Mouse (Mus musculus): Measurements from ENCODE around the gene Xdh. TPM values are rescaled to one million over a fixed set of nuclear protein-coding genes. Genes with fewer than 3 reads are reported as not detected.

Gene Xdh
- polyA plus RNA-seq, 1 experiment from 2014 or later, result 0.12 TPM

GRCm38 (mm10) chr17:73933616-73934015 lies 16.4 kb downstream of the Xdh start:
- DNase-seq (ENCODE audit: low spot score), result no peak
- no peak for ATAC-seq (replicated peaks; ENCODE audit: low FRiP score)
- Histone ChIP-seq H3K9me3 (ENCODE audit: control insufficient read depth, low read length) (no peaks in the 10 kb centered on the region), H3K36me3 (ENCODE audit: control insufficient read depth, insufficient read depth, low read length) (no peaks in the 10 kb centered on the region), H3K27ac (ENCODE audit: low read depth, low read length) (no peak overlapping the region), H3K27me3 (replicated peaks; ENCODE audit: control insufficient read depth, insufficient read depth, low read length) (no peaks in the 10 kb centered on the region), H3K4me1 (replicated peaks; ENCODE audit: control insufficient read depth, insufficient read depth, low read length) (no peaks in the 10 kb centered on the region), H3K4me2 (no peak overlapping the region), H3K4me3 (ENCODE audit: low read depth, low read length) (no peak overlapping the region), H3K9ac (ENCODE audit: low read depth, low read length) (no peak overlapping the region)
- WGBS, result 75% methylated on average over 4 of the region's 4 CpGs

GRCm38 (mm10) chr17:73932497-73933059 lies 17.4 kb downstream of the Xdh start:
- no peaks in the 10 kb centered on the region for H3K36me3 ChIP-seq (ENCODE audit: control insufficient read depth, insufficient read depth, low read length)
- H3K27ac ChIP-seq (ENCODE audit: low read depth, low read length), result no peak overlapping the region
- no peaks in the 10 kb centered on the region for H3K9me3 ChIP-seq (ENCODE audit: control insufficient read depth, low read length)
- H3K4me1 ChIP-seq (replicated peaks; ENCODE audit: control insufficient read depth, insufficient read depth, low read length), result no peaks in the 10 kb centered on the region
- 62% methylated on average over 4 of the region's 4 CpGs for WGBS
- no peak overlapping the region for H3K4me2 ChIP-seq
- H3K27me3 ChIP-seq (replicated peaks; ENCODE audit: control insufficient read depth, insufficient read depth, low read length), result no peaks in the 10 kb centered on the region
- no peak overlapping the region for H3K4me3 ChIP-seq (ENCODE audit: low read depth, low read length)
- no peak for ATAC-seq (replicated peaks; ENCODE audit: low FRiP score)
- H3K9ac ChIP-seq (ENCODE audit: low read depth, low read length), result no peak overlapping the region
- DNase-seq (ENCODE audit: low spot score), result no peak

- no peak for DNase-seq (ENCODE audit: low spot score)
- Histone ChIP-seq H3K4me1 (replicated peaks; ENCODE audit: control insufficient read depth, insufficient read depth, low read length) (no peaks in the 10 kb centered on the region), H3K9ac (ENCODE audit: low read depth, low read length) (no peak overlapping the region), H3K27me3 (replicated peaks; ENCODE audit: control insufficient read depth, insufficient read depth, low read length) (no peaks in the 10 kb centered on the region), H3K4me2 (no peak overlapping the region), H3K4me3 (ENCODE audit: low read depth, low read length) (no peak overlapping the region), H3K27ac (ENCODE audit: low read depth, low read length) (no peak overlapping the region), H3K9me3 (ENCODE audit: control insufficient read depth, low read length) (no peaks in the 10 kb centered on the region), H3K36me3 (ENCODE audit: control insufficient read depth, insufficient read depth, low read length) (no peaks in the 10 kb centered on the region)
- ATAC-seq (replicated peaks; ENCODE audit: low FRiP score), result no peak
- 77% methylated on average over 8 of the region's 8 CpGs for WGBS
These were observed 30.5 kb downstream of the Xdh start for GRCm38 (mm10) chr17:73919520-73919919.

GRCm38 (mm10) chr17:73918944-73919381 lies 31.0 kb downstream of the Xdh start:
- 67% methylated on average over 7 of the region's 7 CpGs for WGBS
- H3K4me1 ChIP-seq (replicated peaks; ENCODE audit: control insufficient read depth, insufficient read depth, low read length), result no peaks in the 10 kb centered on the region
- ATAC-seq (replicated peaks; ENCODE audit: low FRiP score), result no peak

GRCm38 (mm10) chr17:73918138-73918537 lies 31.9 kb downstream of the Xdh start:
- no peak overlapping the region for H3K9ac ChIP-seq (ENCODE audit: low read depth, low read length)
- H3K36me3 ChIP-seq (ENCODE audit: control insufficient read depth, insufficient read depth, low read length), result no peaks in the 10 kb centered on the region
- no peaks in the 10 kb centered on the region for H3K27me3 ChIP-seq (replicated peaks; ENCODE audit: control insufficient read depth, insufficient read depth, low read length)
- H3K4me2 ChIP-seq, result no peak overlapping the region
- H3K27ac ChIP-seq (ENCODE audit: low read depth, low read length), result no peak overlapping the region
- H3K9me3 ChIP-seq (ENCODE audit: control insufficient read depth, low read length), result no peaks in the 10 kb centered on the region
- H3K4me1 ChIP-seq (replicated peaks; ENCODE audit: control insufficient read depth, insufficient read depth, low read length), result no peaks in the 10 kb centered on the region
- ATAC-seq (replicated peaks; ENCODE audit: low FRiP score), result no peak
- 82% methylated on average over 3 of the region's 3 CpGs for WGBS
- H3K4me3 ChIP-seq (ENCODE audit: low read depth, low read length), result no peak overlapping the region
- DNase-seq (ENCODE audit: low spot score), result no peak

More at GRCm38 (mm10) chr17:73918944-73919381, 31.0 kb downstream of the Xdh start:
- Histone ChIP-seq H3K9ac (ENCODE audit: low read depth, low read length) (no peak overlapping the region), H3K27ac (ENCODE audit: low read depth, low read length) (no peak overlapping the region), H3K36me3 (ENCODE audit: control insufficient read depth, insufficient read depth, low read length) (no peaks in the 10 kb centered on the region), H3K27me3 (replicated peaks; ENCODE audit: control insufficient read depth, insufficient read depth, low read length) (no peaks in the 10 kb centered on the region), H3K4me3 (ENCODE audit: low read depth, low read length) (no peak overlapping the region), H3K4me2 (no peak overlapping the region), H3K9me3 (ENCODE audit: control insufficient read depth, low read length) (no peaks in the 10 kb centered on the region)
- DNase-seq (ENCODE audit: low spot score), result no peak

- H3K27me3 ChIP-seq (replicated peaks; ENCODE audit: control insufficient read depth, insufficient read depth, low read length), result no peaks in the 10 kb centered on the region
- H3K9me3 ChIP-seq (ENCODE audit: control insufficient read depth, low read length), result no peaks in the 10 kb centered on the region
- H3K4me1 ChIP-seq (replicated peaks; ENCODE audit: control insufficient read depth, insufficient read depth, low read length), result no peaks in the 10 kb centered on the region
- no peak overlapping the region for H3K4me3 ChIP-seq (ENCODE audit: low read depth, low read length)
- no peak overlapping the region for H3K4me2 ChIP-seq
- ATAC-seq (replicated peaks; ENCODE audit: low FRiP score), result no peak
- no peak overlapping the region for H3K9ac ChIP-seq (ENCODE audit: low read depth, low read length)
- no peak for DNase-seq (ENCODE audit: low spot score)
- WGBS, result 75% methylated on average over 5 of the region's 5 CpGs
- H3K27ac ChIP-seq (ENCODE audit: low read depth, low read length), result no peak overlapping the region
- H3K36me3 ChIP-seq (ENCODE audit: control insufficient read depth, insufficient read depth, low read length), result no peaks in the 10 kb centered on the region
These were observed 32.3 kb downstream of the Xdh start for GRCm38 (mm10) chr17:73917713-73918112.

- no peaks in the 10 kb centered on the region for H3K9me3 ChIP-seq (ENCODE audit: control insufficient read depth, low read length)
- H3K27me3 ChIP-seq (replicated peaks; ENCODE audit: control insufficient read depth, insufficient read depth, low read length), result no peaks in the 10 kb centered on the region
- H3K4me3 ChIP-seq (ENCODE audit: low read depth, low read length), result no peak overlapping the region
- ATAC-seq (replicated peaks; ENCODE audit: low FRiP score), result no peak
- H3K27ac ChIP-seq (ENCODE audit: low read depth, low read length), result no peak overlapping the region
- no peak for DNase-seq (ENCODE audit: low spot score)
- no peak overlapping the region for H3K4me2 ChIP-seq
- H3K36me3 ChIP-seq (ENCODE audit: control insufficient read depth, insufficient read depth, low read length), result no peaks in the 10 kb centered on the region
- H3K9ac ChIP-seq (ENCODE audit: low read depth, low read length), result no peak overlapping the region
- no peaks in the 10 kb centered on the region for H3K4me1 ChIP-seq (replicated peaks; ENCODE audit: control insufficient read depth, insufficient read depth, low read length)
- WGBS, result 73% methylated on average over 4 of the region's 4 CpGs
These were observed 35.3 kb downstream of the Xdh start for GRCm38 (mm10) chr17:73914730-73915129.

- Histone ChIP-seq H3K36me3 (ENCODE audit: control insufficient read depth, insufficient read depth, low read length) (no peaks in the 10 kb centered on the region), H3K4me1 (replicated peaks; ENCODE audit: control insufficient read depth, insufficient read depth, low read length) (no peaks in the 10 kb centered on the region), H3K4me3 (ENCODE audit: low read depth, low read length) (no peak overlapping the region), H3K9me3 (ENCODE audit: control insufficient read depth, low read length) (no peaks in the 10 kb centered on the region), H3K9ac (ENCODE audit: low read depth, low read length) (no peak overlapping the region), H3K27ac (ENCODE audit: low read depth, low read length) (no peak overlapping the region), H3K27me3 (replicated peaks; ENCODE audit: control insufficient read depth, insufficient read depth, low read length) (no peaks in the 10 kb centered on the region), H3K4me2 (no peak overlapping the region)
- DNase-seq (ENCODE audit: low spot score), result no peak
- 84% methylated on average over 8 of the region's 8 CpGs for WGBS
- ATAC-seq (replicated peaks; ENCODE audit: low FRiP score), result no peak
These were observed 43.9 kb downstream of the Xdh start for GRCm38 (mm10) chr17:73906076-73906475.

- Histone ChIP-seq H3K4me1 (replicated peaks; ENCODE audit: control insufficient read depth, insufficient read depth, low read length) (no peaks in the 10 kb centered on the region), H3K4me2 (no peak overlapping the region), H3K4me3 (ENCODE audit: low read depth, low read length) (no peak overlapping the region), H3K36me3 (ENCODE audit: control insufficient read depth, insufficient read depth, low read length) (no peaks in the 10 kb centered on the region), H3K9me3 (ENCODE audit: control insufficient read depth, low read length) (no peaks in the 10 kb centered on the region), H3K27ac (ENCODE audit: low read depth, low read length) (no peak overlapping the region), H3K27me3 (replicated peaks; ENCODE audit: control insufficient read depth, insufficient read depth, low read length) (no peaks in the 10 kb centered on the region), H3K9ac (ENCODE audit: low read depth, low read length) (no peak overlapping the region)
- no peak for ATAC-seq (replicated peaks; ENCODE audit: low FRiP score)
- 74% methylated on average over 7 of the region's 7 CpGs for WGBS
- no peak for DNase-seq (ENCODE audit: low spot score)
These were observed 44.8 kb downstream of the Xdh start for GRCm38 (mm10) chr17:73905043-73905750.

Data from liver, embryonic 11.5 days (tissue).